Mouse (Mus musculus): ENCODE data around the gene Ccn2. TPM values are rescaled to one million over a fixed set of nuclear protein-coding genes. Genes with fewer than 3 reads are reported as not detected.

Ccn2 gene
- total and polyA plus RNA-seq, 3 experiments: 62.8 to 141 (median 108) TPM

GRCm38 (mm10) chr10:24572044-24572960 lies 22.9 kb upstream of the Ccn2 start:
- no peak overlapping the region for H3K27ac ChIP-seq
- no peaks in the 10 kb centered on the region for H3K36me3 ChIP-seq (ENCODE audit: control insufficient read depth, insufficient read depth, low read length)
- no peak overlapping the region for H3K9ac ChIP-seq (ENCODE audit: low read depth, low read length)
- 82% methylated on average over 4 of the region's 4 CpGs for WGBS
- intact Hi-C loops (cut with DNase I): no loop called here
- TF ChIP-seq POLR2A (IDR thresholded peaks at IDR 0.05; ENCODE audit: insufficient read depth, low read depth, low read length) (no peak), EP300 (IDR thresholded peaks at IDR 0.05; ENCODE audit: insufficient read depth, low read depth, low read length) (no peak), CTCF (IDR thresholded peaks at IDR 0.05) (no peak)
- no peaks in the 10 kb centered on the region for H3K79me2 ChIP-seq (replicated peaks; ENCODE audit: control insufficient read depth, insufficient read depth, low read length)
- no peaks in the 10 kb centered on the region for H3K27me3 ChIP-seq (ENCODE audit: control insufficient read depth, insufficient read depth, low read length)
- no peak overlapping the region for H3K4me3 ChIP-seq
- peaks cover 3% of the 10 kb centered on the region; the same call in 1 of the 2 replicates for H3K4me1 ChIP-seq (ENCODE audit: control insufficient read depth, insufficient read depth, low read length)
- DNase-seq: no peak

- TF ChIP-seq EP300 (IDR thresholded peaks at IDR 0.05; ENCODE audit: insufficient read depth, low read depth, low read length) (no peak), POLR2A (IDR thresholded peaks at IDR 0.05; ENCODE audit: insufficient read depth, low read depth, low read length) (no peak), CTCF (IDR thresholded peaks at IDR 0.05) (no peak)
- no peaks in the 10 kb centered on the region for H3K36me3 ChIP-seq (ENCODE audit: control insufficient read depth, insufficient read depth, low read length)
- H3K4me1 ChIP-seq (ENCODE audit: control insufficient read depth, insufficient read depth, low read length): peaks cover 3% of the 10 kb centered on the region; the same call in 1 of the 2 replicates
- no peaks in the 10 kb centered on the region for H3K79me2 ChIP-seq (replicated peaks; ENCODE audit: control insufficient read depth, insufficient read depth, low read length)
- no peak overlapping the region for H3K9ac ChIP-seq (ENCODE audit: low read depth, low read length)
- 79% methylated on average over 3 of the region's 3 CpGs for WGBS
- H3K27ac ChIP-seq: no peak overlapping the region
- no peak for DNase-seq
- no peaks in the 10 kb centered on the region for H3K27me3 ChIP-seq (ENCODE audit: control insufficient read depth, insufficient read depth, low read length)
- intact Hi-C loops (cut with DNase I): no loop called here
- no peak overlapping the region for H3K4me3 ChIP-seq
Observed at GRCm38 (mm10) chr10:24573484-24573883, 21.8 kb upstream of the Ccn2 start.

GRCm38 (mm10) chr10:24581076-24581475 lies 14.2 kb upstream of the Ccn2 start:
- Histone ChIP-seq H3K4me3 (no peak overlapping the region), H3K4me1 (ENCODE audit: control insufficient read depth, insufficient read depth, low read length) (no peaks in the 10 kb centered on the region), H3K36me3 (ENCODE audit: control insufficient read depth, insufficient read depth, low read length) (no peaks in the 10 kb centered on the region), H3K27ac (no peak overlapping the region), H3K9ac (ENCODE audit: low read depth, low read length) (no peak overlapping the region), H3K27me3 (ENCODE audit: control insufficient read depth, insufficient read depth, low read length) (no peaks in the 10 kb centered on the region), H3K79me2 (replicated peaks; ENCODE audit: control insufficient read depth, insufficient read depth, low read length) (no peaks in the 10 kb centered on the region)
- intact Hi-C loops (cut with DNase I): no loop called here
- WGBS: 5% methylated on average over 3 of the region's 3 CpGs
- DNase-seq: no peak
- TF ChIP-seq EP300 (IDR thresholded peaks at IDR 0.05; ENCODE audit: insufficient read depth, low read depth, low read length) (no peak), POLR2A (IDR thresholded peaks at IDR 0.05; ENCODE audit: insufficient read depth, low read depth, low read length) (no peak), CTCF (IDR thresholded peaks at IDR 0.05) (no peak)

- 67% methylated on average over 4 of the region's 4 CpGs for WGBS
- peaks cover 6% of the 10 kb centered on the region for H3K4me1 ChIP-seq (ENCODE audit: control insufficient read depth, insufficient read depth, low read length)
- no peaks in the 10 kb centered on the region for H3K79me2 ChIP-seq (replicated peaks; ENCODE audit: control insufficient read depth, insufficient read depth, low read length)
- TF ChIP-seq POLR2A (IDR thresholded peaks at IDR 0.05; ENCODE audit: insufficient read depth, low read depth, low read length) (no peak), CTCF (IDR thresholded peaks at IDR 0.05) (no peak)
- no peak overlapping the region for H3K4me3 ChIP-seq
- no peak for DNase-seq
- H3K36me3 ChIP-seq (ENCODE audit: control insufficient read depth, insufficient read depth, low read length): peaks cover 5% of the 10 kb centered on the region
- intact Hi-C loops (cut with DNase I): no loop called here
- no peaks in the 10 kb centered on the region for H3K27me3 ChIP-seq (ENCODE audit: control insufficient read depth, insufficient read depth, low read length)
- no peak overlapping the region for H3K27ac ChIP-seq
- H3K9ac ChIP-seq (ENCODE audit: low read depth, low read length): no peak overlapping the region
Observed at GRCm38 (mm10) chr10:24588824-24589223, 6.4 kb upstream of the Ccn2 start.

GRCm38 (mm10) chr10:24589238-24589637 lies 6.0 kb upstream of the Ccn2 start:
- no peak overlapping the region for H3K27ac ChIP-seq
- WGBS: 90% methylated on average over 9 of the region's 9 CpGs

GRCm38 (mm10) chr10:24590546-24590945 lies 4.7 kb upstream of the Ccn2 start:
- Histone ChIP-seq H3K9ac (ENCODE audit: low read depth, low read length) (no peak overlapping the region), H3K79me2 (replicated peaks; ENCODE audit: control insufficient read depth, insufficient read depth, low read length) (no peaks in the 10 kb centered on the region), H3K27ac (no peak overlapping the region), H3K4me1 (ENCODE audit: control insufficient read depth, insufficient read depth, low read length) (peaks cover 6% of the 10 kb centered on the region), H3K4me3 (no peak overlapping the region), H3K27me3 (ENCODE audit: control insufficient read depth, insufficient read depth, low read length) (no peaks in the 10 kb centered on the region), H3K36me3 (ENCODE audit: control insufficient read depth, insufficient read depth, low read length) (peaks cover 8% of the 10 kb centered on the region)
- intact Hi-C loops (cut with DNase I): loop anchor here (2.0 to 5.0 kb wide), 2 partner anchors 108 to 208 kb away; no protein-coding TSS in a partner anchor
- DNase-seq: no peak
- WGBS: 96% methylated on average over 4 of the region's 4 CpGs
- TF ChIP-seq EP300 (IDR thresholded peaks at IDR 0.05; ENCODE audit: insufficient read depth, low read depth, low read length): no peak
- TF ChIP-seq POLR2A (IDR thresholded peaks at IDR 0.05; ENCODE audit: insufficient read depth, low read depth, low read length): no peak
- no peak for TF ChIP-seq CTCF (IDR thresholded peaks at IDR 0.05)

More at GRCm38 (mm10) chr10:24589238-24589637, 6.0 kb upstream of the Ccn2 start:
- no peaks in the 10 kb centered on the region for H3K27me3 ChIP-seq (ENCODE audit: control insufficient read depth, insufficient read depth, low read length)
- H3K4me3 ChIP-seq: no peak overlapping the region
- H3K79me2 ChIP-seq (replicated peaks; ENCODE audit: control insufficient read depth, insufficient read depth, low read length): no peaks in the 10 kb centered on the region
- peaks cover 6% of the 10 kb centered on the region for H3K4me1 ChIP-seq (ENCODE audit: control insufficient read depth, insufficient read depth, low read length)
- DNase-seq: no peak
- no peak overlapping the region for H3K9ac ChIP-seq (ENCODE audit: low read depth, low read length)
- no peak for TF ChIP-seq EP300 (IDR thresholded peaks at IDR 0.05; ENCODE audit: insufficient read depth, low read depth, low read length)
- TF ChIP-seq CTCF (IDR thresholded peaks at IDR 0.05): no peak
- no peak for TF ChIP-seq POLR2A (IDR thresholded peaks at IDR 0.05; ENCODE audit: insufficient read depth, low read depth, low read length)
- intact Hi-C loops (cut with DNase I): no loop called here
- H3K36me3 ChIP-seq (ENCODE audit: control insufficient read depth, insufficient read depth, low read length): peaks cover 5% of the 10 kb centered on the region
